Mouse (Mus musculus): ENCODE measurements around the gene Yeats2. TPM values are rescaled to one million over a fixed set of nuclear protein-coding genes. Genes with fewer than 3 reads are reported as not detected.

Yeats2 gene
- polyA plus RNA-seq, 1 experiment from 2014 or later, result 31.1 TPM

- Histone ChIP-seq H3K36me3 (ENCODE audit: control insufficient read depth, insufficient read depth, low read length) (peaks cover 5% of the 10 kb centered on the region; the same call in 1 of the 2 replicates), H3K9ac (ENCODE audit: low read depth, low read length) (no peak overlapping the region), H3K4me2 (replicated peaks; ENCODE audit: low read depth, low read length) (no peak overlapping the region), H3K27ac (ENCODE audit: low read depth, low read length) (no peak overlapping the region), H3K4me1 (replicated peaks; ENCODE audit: control insufficient read depth, insufficient read depth, low read length) (no peaks in the 10 kb centered on the region), H3K9me3 (ENCODE audit: control insufficient read depth, low read length) (no peaks in the 10 kb centered on the region), H3K4me3 (ENCODE audit: low read depth, low read length) (no peak overlapping the region), H3K27me3 (ENCODE audit: control insufficient read depth, insufficient read depth, low read length) (no peaks in the 10 kb centered on the region)
- WGBS, result 81% methylated on average over 3 of the region's 3 CpGs
- DNase-seq (ENCODE audit: low spot score), result no peak
- ATAC-seq (ENCODE audit: low FRiP score), result no peak
Observed at GRCm38 (mm10) chr16:20169471-20170106, 28.7 kb downstream of the Yeats2 start.

- Histone ChIP-seq H3K4me3 (ENCODE audit: low read depth, low read length) (no peak overlapping the region), H3K9me3 (ENCODE audit: control insufficient read depth, low read length) (no peaks in the 10 kb centered on the region), H3K27ac (ENCODE audit: low read depth, low read length) (no peak overlapping the region), H3K4me1 (replicated peaks; ENCODE audit: control insufficient read depth, insufficient read depth, low read length) (no peaks in the 10 kb centered on the region), H3K9ac (ENCODE audit: low read depth, low read length) (no peak overlapping the region), H3K36me3 (ENCODE audit: control insufficient read depth, insufficient read depth, low read length) (0 out of 2 replicates have a peak, but pooled peaks cover 2% of the 10 kb centered on the region), H3K4me2 (replicated peaks; ENCODE audit: low read depth, low read length) (no peak overlapping the region), H3K27me3 (ENCODE audit: control insufficient read depth, insufficient read depth, low read length) (no peaks in the 10 kb centered on the region)
- ATAC-seq (ENCODE audit: low FRiP score) (no peak), DNase-seq (ENCODE audit: low spot score) (no peak)
- 85% methylated on average over 23 of the region's 23 CpGs for WGBS
Observed at GRCm38 (mm10) chr16:20179406-20180175, 38.7 kb downstream of the Yeats2 start.

GRCm38 (mm10) chr16:20185368-20185767 is 44.5 kb downstream of the Yeats2 start:
- 64% methylated on average over 2 of the region's 2 CpGs for WGBS
- Histone ChIP-seq H3K27me3 (ENCODE audit: control insufficient read depth, insufficient read depth, low read length) (no peaks in the 10 kb centered on the region), H3K9me3 (ENCODE audit: control insufficient read depth, low read length) (no peaks in the 10 kb centered on the region), H3K36me3 (ENCODE audit: control insufficient read depth, insufficient read depth, low read length) (0 out of 2 replicates have a peak, but pooled peaks cover 6% of the 10 kb centered on the region), H3K4me1 (replicated peaks; ENCODE audit: control insufficient read depth, insufficient read depth, low read length) (no peaks in the 10 kb centered on the region), H3K4me3 (ENCODE audit: low read depth, low read length) (no peak overlapping the region), H3K27ac (ENCODE audit: low read depth, low read length) (no peak overlapping the region), H3K4me2 (replicated peaks; ENCODE audit: low read depth, low read length) (no peak overlapping the region), H3K9ac (ENCODE audit: low read depth, low read length) (no peak overlapping the region)
- ATAC-seq (ENCODE audit: low FRiP score), result no peak
- peak; percentile 42 for DNase-seq (ENCODE audit: low spot score)

GRCm38 (mm10) chr16:20191161-20191882 is 50.5 kb downstream of the Yeats2 start:
- Histone ChIP-seq H3K36me3 (ENCODE audit: control insufficient read depth, insufficient read depth, low read length) (0 out of 2 replicates have a peak, but pooled peaks cover 6% of the 10 kb centered on the region), H3K27me3 (ENCODE audit: control insufficient read depth, insufficient read depth, low read length) (no peaks in the 10 kb centered on the region), H3K4me1 (replicated peaks; ENCODE audit: control insufficient read depth, insufficient read depth, low read length) (no peaks in the 10 kb centered on the region), H3K9me3 (ENCODE audit: control insufficient read depth, low read length) (no peaks in the 10 kb centered on the region), H3K4me2 (replicated peaks; ENCODE audit: low read depth, low read length) (no peak overlapping the region), H3K9ac (ENCODE audit: low read depth, low read length) (no peak overlapping the region), H3K4me3 (ENCODE audit: low read depth, low read length) (no peak overlapping the region), H3K27ac (ENCODE audit: low read depth, low read length) (no peak overlapping the region)
- DNase-seq (ENCODE audit: low spot score) (no peak), ATAC-seq (ENCODE audit: low FRiP score) (no peak)
- 93% methylated on average over 3 of the region's 3 CpGs for WGBS

- ATAC-seq (ENCODE audit: low FRiP score) (no peak), DNase-seq (ENCODE audit: low spot score) (no peak)
- no peaks in the 10 kb centered on the region for H3K4me1 ChIP-seq (replicated peaks; ENCODE audit: control insufficient read depth, insufficient read depth, low read length)
- H3K27ac ChIP-seq (ENCODE audit: low read depth, low read length), result no peak overlapping the region
- H3K27me3 ChIP-seq (ENCODE audit: control insufficient read depth, insufficient read depth, low read length), result no peaks in the 10 kb centered on the region
- peaks cover 5% of the 10 kb centered on the region; the same call in 1 of the 2 replicates for H3K36me3 ChIP-seq (ENCODE audit: control insufficient read depth, insufficient read depth, low read length)
- H3K4me3 ChIP-seq (ENCODE audit: low read depth, low read length), result no peak overlapping the region
- H3K9me3 ChIP-seq (ENCODE audit: control insufficient read depth, low read length), result no peaks in the 10 kb centered on the region
- no peak overlapping the region for H3K9ac ChIP-seq (ENCODE audit: low read depth, low read length)
- no peak overlapping the region for H3K4me2 ChIP-seq (replicated peaks; ENCODE audit: low read depth, low read length)
Observed at GRCm38 (mm10) chr16:20192043-20192442, 51.2 kb downstream of the Yeats2 start.

- peak; percentile 40 for DNase-seq (ENCODE audit: low spot score)
- H3K27me3 ChIP-seq (ENCODE audit: control insufficient read depth, insufficient read depth, low read length), result no peaks in the 10 kb centered on the region
- no peaks in the 10 kb centered on the region for H3K4me1 ChIP-seq (replicated peaks; ENCODE audit: control insufficient read depth, insufficient read depth, low read length)
- no peak overlapping the region for H3K4me3 ChIP-seq (ENCODE audit: low read depth, low read length)
- ATAC-seq (ENCODE audit: low FRiP score), result no peak
- WGBS, result 99% methylated on average over 3 of the region's 3 CpGs
- H3K9me3 ChIP-seq (ENCODE audit: control insufficient read depth, low read length), result no peaks in the 10 kb centered on the region
- peaks cover 8% of the 10 kb centered on the region; the same call in 1 of the 2 replicates for H3K36me3 ChIP-seq (ENCODE audit: control insufficient read depth, insufficient read depth, low read length)
- no peak overlapping the region for H3K9ac ChIP-seq (ENCODE audit: low read depth, low read length)
- H3K4me2 ChIP-seq (replicated peaks; ENCODE audit: low read depth, low read length), result no peak overlapping the region
- H3K27ac ChIP-seq (ENCODE audit: low read depth, low read length), result no peak overlapping the region
Observed at GRCm38 (mm10) chr16:20195546-20195945, 54.7 kb downstream of the Yeats2 start.

- Histone ChIP-seq H3K36me3 (ENCODE audit: control insufficient read depth, insufficient read depth, low read length) (peaks cover 11% of the 10 kb centered on the region; the same call in 1 of the 2 replicates), H3K9me3 (ENCODE audit: control insufficient read depth, low read length) (no peaks in the 10 kb centered on the region), H3K4me2 (replicated peaks; ENCODE audit: low read depth, low read length) (no peak overlapping the region), H3K27me3 (ENCODE audit: control insufficient read depth, insufficient read depth, low read length) (no peaks in the 10 kb centered on the region), H3K9ac (ENCODE audit: low read depth, low read length) (no peak overlapping the region), H3K4me1 (replicated peaks; ENCODE audit: control insufficient read depth, insufficient read depth, low read length) (no peaks in the 10 kb centered on the region), H3K4me3 (ENCODE audit: low read depth, low read length) (no peak overlapping the region), H3K27ac (ENCODE audit: low read depth, low read length) (no peak overlapping the region)
- WGBS, result 94% methylated on average over 5 of the region's 5 CpGs
- DNase-seq (ENCODE audit: low spot score), result no peak
- ATAC-seq (ENCODE audit: low FRiP score), result no peak
Observed at GRCm38 (mm10) chr16:20196962-20197361, 56.1 kb downstream of the Yeats2 start.

- 87% methylated on average over 5 of the region's 5 CpGs for WGBS
- Histone ChIP-seq H3K36me3 (ENCODE audit: control insufficient read depth, insufficient read depth, low read length) (peaks cover 8% of the 10 kb centered on the region; the same call in 1 of the 2 replicates), H3K27me3 (ENCODE audit: control insufficient read depth, insufficient read depth, low read length) (no peaks in the 10 kb centered on the region), H3K9me3 (ENCODE audit: control insufficient read depth, low read length) (no peaks in the 10 kb centered on the region), H3K4me1 (replicated peaks; ENCODE audit: control insufficient read depth, insufficient read depth, low read length) (no peaks in the 10 kb centered on the region), H3K9ac (ENCODE audit: low read depth, low read length) (no peak overlapping the region), H3K27ac (ENCODE audit: low read depth, low read length) (no peak overlapping the region), H3K4me3 (ENCODE audit: low read depth, low read length) (no peak overlapping the region), H3K4me2 (replicated peaks; ENCODE audit: low read depth, low read length) (no peak overlapping the region)
- DNase-seq (ENCODE audit: low spot score) (no peak), ATAC-seq (ENCODE audit: low FRiP score) (no peak)
Observed at GRCm38 (mm10) chr16:20199501-20200201, 58.8 kb downstream of the Yeats2 start.
